Mouse (Mus musculus) hindbrain, embryonic 10.5 days (tissue): ENCODE results near the gene Akap12. TPM values are rescaled to one million over a fixed set of nuclear protein-coding genes. Genes with fewer than 3 reads are reported as not detected.

ENCODE experiments used
- DNase-seq: peaks from one replicate; pipeline ENCODE4 v3.0.0-alpha.2; 2017; ENCODE audit warnings: low spot score
- H3K27ac ChIP-seq: fragments of 300-500 bp; sonication (generic); 2 replicates; pipeline ENCODE4 v1.5.1; 2016; ENCODE audit warnings: mild to moderate bottlenecking, moderate library complexity
- H3K27me3 ChIP-seq: fragments of 300-500 bp; sonication (generic); 2 replicates; pipeline ENCODE4 v1.6.1; 2016; ENCODE audit warnings: mild to moderate bottlenecking; ENCODE audit not compliant: poor library complexity, insufficient read depth, severe bottlenecking
- H3K36me3 ChIP-seq: fragments of 300-500 bp; sonication (generic); 2 replicates; pipeline ENCODE4 v1.6.1; 2016; ENCODE audit warnings: mild to moderate bottlenecking, moderate library complexity
- H3K4me1 ChIP-seq: fragments of 300-500 bp; sonication (generic); replicated peaks from 2 replicates; pipeline ENCODE4 v1.6.1; 2016; ENCODE audit warnings: mild to moderate bottlenecking
- H3K4me3 ChIP-seq: fragments of 300-500 bp; sonication (generic); 2 replicates; pipeline ENCODE4 v1.5.1; 2016; ENCODE audit warnings: mild to moderate bottlenecking, moderate library complexity
- H3K9me3 ChIP-seq: fragments of 300-500 bp; sonication (generic); 2 replicates; pipeline ENCODE4 v1.6.1; 2016; ENCODE audit warnings: mild to moderate bottlenecking, moderate library complexity
- WGBS: fragments of 180-500 bp; shearing (Covaris S2); methylation state at CpG from one replicate; pipeline ENCODE4 v1.1.7; 2016; 5-methylcytosine and 5-hydroxymethylcytosine counted together
- polyA plus RNA-seq: library from polyadenylated mRNA; unstranded; fragments of >200 nt; fragmentation: Nextera tagmentation; extraction: Ambion mirVana; gene quantifications from 2 replicates; pipeline ENCODE4 v1.2.1, GENCODE M21; 2016

Akap12 gene
- polyA plus RNA-seq, 1 experiment from 2014 or later = 45.8 TPM

DNA sequence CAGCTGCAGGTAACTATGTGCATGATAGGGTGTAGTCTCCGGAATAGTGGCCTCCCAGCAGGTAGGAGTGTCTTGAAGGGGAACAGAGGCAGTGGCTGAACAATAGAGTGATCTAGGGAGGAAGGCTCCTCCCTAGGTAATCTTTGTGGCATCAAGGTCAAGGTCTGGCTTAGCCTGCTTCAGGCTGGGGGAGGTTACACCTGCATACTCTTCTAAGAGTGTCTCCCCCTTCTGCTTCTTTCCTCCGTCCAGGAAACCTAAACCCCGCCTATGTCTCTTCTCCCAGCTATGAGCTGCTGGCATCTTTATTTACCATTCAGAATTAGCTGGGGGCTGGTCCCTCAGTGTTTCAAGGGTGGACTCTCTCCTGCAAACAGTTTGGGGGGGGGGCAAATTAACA lies 23.5 kb downstream of the Akap12 start:
- WGBS = 37% methylated on average over 3 of the region's 3 CpGs
- no peak for DNase-seq
- Histone ChIP-seq H3K36me3 (no peaks in the 10 kb centered on the region), H3K27ac (no peak overlapping the region), H3K9me3 (no peaks in the 10 kb centered on the region), H3K4me3 (no peak overlapping the region), H3K27me3 (no peaks in the 10 kb centered on the region), H3K4me1 (peaks cover 9% of the 10 kb centered on the region)

DNA sequence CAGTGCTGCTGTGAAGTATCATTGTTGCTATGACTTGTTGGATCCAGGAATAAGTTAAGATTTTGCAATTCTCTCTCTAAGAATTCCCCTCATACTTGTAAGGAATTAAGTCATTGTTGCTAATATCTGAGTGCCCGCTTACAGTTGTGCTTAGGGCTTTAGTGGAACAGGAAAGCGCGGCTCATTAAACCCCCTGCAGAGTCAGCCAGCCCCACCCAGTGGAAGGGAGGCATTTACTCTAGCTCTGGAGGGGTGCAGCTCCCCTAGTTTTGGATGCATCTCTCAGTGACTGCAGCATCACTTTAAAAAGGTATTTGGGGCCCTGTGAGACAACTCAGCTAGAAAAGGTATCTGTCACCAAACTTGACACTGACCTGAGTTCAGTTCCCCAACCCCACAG lies 24.0 kb downstream of the Akap12 start:
- H3K4me1 ChIP-seq = peaks cover 9% of the 10 kb centered on the region
- no peaks in the 10 kb centered on the region for H3K9me3 ChIP-seq
- no peak for DNase-seq
- no peak overlapping the region for H3K4me3 ChIP-seq
- H3K27me3 ChIP-seq = no peaks in the 10 kb centered on the region
- WGBS = 57% methylated on average over 3 of the region's 3 CpGs
- no peaks in the 10 kb centered on the region for H3K36me3 ChIP-seq
- H3K27ac ChIP-seq = no peak overlapping the region

DNA sequence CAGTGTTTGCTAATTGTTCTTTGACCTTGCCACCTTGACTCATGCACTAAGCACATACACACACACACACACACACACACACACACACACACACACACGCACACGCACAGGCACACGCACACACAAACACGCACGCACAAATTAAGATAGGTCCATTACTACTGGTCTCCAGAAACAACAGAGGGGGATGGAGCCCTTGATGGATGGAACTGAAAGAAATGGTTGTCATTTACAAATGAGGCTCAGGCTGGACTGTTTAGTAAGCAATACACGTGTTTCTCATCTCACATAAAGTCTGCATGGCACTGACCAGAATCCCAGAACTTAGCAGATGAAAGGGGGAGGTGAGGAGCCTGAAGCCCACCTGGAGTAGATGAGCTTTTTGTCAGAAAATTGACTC lies 24.4 kb downstream of the Akap12 start:
- Histone ChIP-seq H3K36me3 (no peaks in the 10 kb centered on the region), H3K9me3 (no peaks in the 10 kb centered on the region), H3K27me3 (no peaks in the 10 kb centered on the region), H3K4me3 (no peak overlapping the region), H3K4me1 (peaks cover 9% of the 10 kb centered on the region), H3K27ac (no peak overlapping the region)
- WGBS = 85% methylated on average over 6 of the region's 6 CpGs
- DNase-seq = no peak

DNA sequence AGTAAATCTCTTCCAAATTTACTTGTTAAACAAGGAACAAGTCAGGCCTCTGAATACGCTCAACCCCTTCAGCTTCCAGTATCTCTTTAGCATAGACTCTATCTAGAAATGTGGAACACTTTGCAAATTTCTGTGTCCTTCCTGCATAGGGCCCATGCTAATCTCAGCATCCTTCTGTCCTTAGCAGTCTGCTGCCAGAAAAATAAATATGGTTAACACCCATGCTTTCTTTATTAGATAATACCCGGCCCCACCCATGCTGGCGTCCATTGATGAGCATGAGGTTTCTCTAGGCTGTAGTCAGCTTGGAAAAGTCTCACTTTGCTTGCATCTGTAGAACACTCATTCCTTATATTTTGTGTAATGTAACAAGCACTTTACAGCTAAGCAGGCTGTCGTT lies 27.2 kb downstream of the Akap12 start:
- Histone ChIP-seq H3K4me3 (no peak overlapping the region), H3K27ac (no peak overlapping the region), H3K36me3 (no peaks in the 10 kb centered on the region), H3K9me3 (no peaks in the 10 kb centered on the region), H3K27me3 (no peaks in the 10 kb centered on the region), H3K4me1 (peaks cover 9% of the 10 kb centered on the region)
- no peak for DNase-seq
- WGBS = 89% methylated on average over 4 of the region's 4 CpGs

DNA sequence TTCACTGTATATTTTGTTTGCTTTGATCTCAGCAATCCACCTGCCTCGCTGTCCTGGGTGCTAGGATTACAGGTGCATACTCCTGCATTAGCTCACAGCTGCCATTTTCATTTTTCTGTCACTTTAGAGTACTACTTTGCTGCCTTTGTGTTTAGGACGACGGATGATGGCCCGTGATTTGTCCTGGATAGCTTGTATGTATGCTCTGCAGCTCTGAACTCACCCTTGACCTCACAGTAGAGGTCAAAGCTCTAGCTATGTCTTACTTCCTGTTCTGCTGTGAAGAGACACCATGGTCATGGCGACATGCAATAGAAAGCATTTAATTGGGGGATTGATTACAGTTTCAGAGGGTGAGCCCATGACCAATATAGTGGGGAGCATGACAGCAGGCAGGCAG lies 37.4 kb downstream of the Akap12 start:
- Histone ChIP-seq H3K36me3 (no peaks in the 10 kb centered on the region), H3K4me3 (no peak overlapping the region), H3K4me1 (peaks cover 10% of the 10 kb centered on the region), H3K27ac (no peak overlapping the region), H3K27me3 (no peaks in the 10 kb centered on the region), H3K9me3 (no peaks in the 10 kb centered on the region)
- WGBS = 71% methylated on average over 5 of the region's 5 CpGs
- DNase-seq = no peak

DNA sequence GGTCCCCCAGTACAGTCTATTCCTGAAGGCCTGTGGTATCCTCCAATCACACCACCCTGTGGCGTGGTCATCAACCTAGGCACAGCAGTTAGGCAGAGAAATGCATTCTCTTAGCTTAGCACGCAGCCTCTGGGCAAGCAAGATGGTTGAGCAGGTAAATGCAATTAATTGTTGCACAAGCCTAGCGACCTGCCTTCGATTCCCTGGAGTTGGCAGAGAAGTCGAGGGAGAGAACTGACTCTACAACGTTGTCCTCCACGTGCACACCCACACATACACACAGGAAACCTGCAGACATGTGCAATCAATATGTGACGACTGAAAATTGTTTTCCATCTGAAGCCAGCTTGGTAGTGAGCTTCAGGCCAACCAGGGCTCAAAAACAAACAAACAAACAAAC lies 57.7 kb downstream of the Akap12 start:
- Histone ChIP-seq H3K27me3 (no peaks in the 10 kb centered on the region), H3K4me1 (no peaks in the 10 kb centered on the region), H3K27ac (no peak overlapping the region), H3K4me3 (no peak overlapping the region), H3K9me3 (0 out of 2 replicates have a peak, but pooled peaks cover 3% of the 10 kb centered on the region), H3K36me3 (no peaks in the 10 kb centered on the region)
- 85% methylated on average over 8 of the region's 8 CpGs for WGBS
- DNase-seq = no peak

GRCm38 (mm10) chr10:4325562-4325961 lies 59.4 kb downstream of the Akap12 start:
- 70% methylated on average over 5 of the region's 5 CpGs for WGBS

GRCm38 (mm10) chr10:4327716-4328115 lies 61.5 kb downstream of the Akap12 start:
- no peak for DNase-seq
- Histone ChIP-seq H3K27ac (no peak overlapping the region), H3K9me3 (0 out of 2 replicates have a peak, but pooled peaks cover 3% of the 10 kb centered on the region), H3K36me3 (no peaks in the 10 kb centered on the region), H3K4me3 (no peak overlapping the region), H3K4me1 (peaks cover 7% of the 10 kb centered on the region), H3K27me3 (no peaks in the 10 kb centered on the region)
- 63% methylated on average over 1 of the region's 1 CpGs for WGBS

More at GRCm38 (mm10) chr10:4325562-4325961, 59.4 kb downstream of the Akap12 start:
- Histone ChIP-seq H3K9me3 (0 out of 2 replicates have a peak, but pooled peaks cover 3% of the 10 kb centered on the region), H3K27ac (no peak overlapping the region), H3K4me3 (no peak overlapping the region), H3K36me3 (no peaks in the 10 kb centered on the region), H3K4me1 (no peaks in the 10 kb centered on the region), H3K27me3 (no peaks in the 10 kb centered on the region)
- no peak for DNase-seq

DNA sequence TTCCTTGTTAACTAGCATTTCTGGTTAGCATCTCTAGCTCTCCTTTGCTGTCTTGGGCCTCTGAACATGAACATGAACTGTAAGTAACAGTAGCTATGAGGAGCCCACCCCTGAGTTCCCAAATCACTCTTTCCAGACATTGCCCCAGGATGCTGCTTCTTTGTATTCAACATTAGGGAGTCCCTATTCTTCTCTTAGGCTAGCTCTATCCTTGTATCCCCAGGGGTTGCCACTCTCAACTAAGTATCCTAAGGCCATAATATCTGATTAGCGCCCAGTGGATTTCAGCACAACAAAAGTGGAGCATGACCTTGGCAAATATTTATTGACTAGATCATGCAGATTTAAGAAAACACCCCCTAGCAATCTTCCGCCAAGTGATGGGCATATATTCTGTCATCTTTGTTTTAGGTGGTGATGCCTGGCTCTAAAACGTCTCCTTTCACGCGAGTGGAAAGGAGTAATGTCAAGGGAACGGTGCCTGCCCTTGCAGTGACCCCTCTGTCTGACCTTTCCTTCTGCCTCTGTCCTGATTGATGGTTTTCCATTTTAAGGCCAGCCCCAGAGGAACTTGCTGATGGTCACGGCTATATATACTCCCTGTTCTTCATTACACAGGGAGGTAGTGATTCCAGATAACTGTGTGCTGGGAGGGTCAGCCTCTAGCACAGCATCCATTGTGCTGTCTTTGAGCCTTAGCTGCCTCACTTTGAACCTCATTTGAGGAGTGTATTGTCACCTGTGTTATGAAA lies 66.2 kb downstream of the Akap12 start:
- no peak overlapping the region for H3K4me3 ChIP-seq
- DNase-seq = peak; percentile 22
- H3K27ac ChIP-seq = peak overlapping the region; percentile 70
- 35% methylated on average over 7 of the region's 7 CpGs for WGBS
- 0 out of 2 replicates have a peak, but pooled peaks cover 3% of the 10 kb centered on the region for H3K9me3 ChIP-seq
- H3K4me1 ChIP-seq = peaks cover 28% of the 10 kb centered on the region
- no peaks in the 10 kb centered on the region for H3K27me3 ChIP-seq
- no peaks in the 10 kb centered on the region for H3K36me3 ChIP-seq

DNA sequence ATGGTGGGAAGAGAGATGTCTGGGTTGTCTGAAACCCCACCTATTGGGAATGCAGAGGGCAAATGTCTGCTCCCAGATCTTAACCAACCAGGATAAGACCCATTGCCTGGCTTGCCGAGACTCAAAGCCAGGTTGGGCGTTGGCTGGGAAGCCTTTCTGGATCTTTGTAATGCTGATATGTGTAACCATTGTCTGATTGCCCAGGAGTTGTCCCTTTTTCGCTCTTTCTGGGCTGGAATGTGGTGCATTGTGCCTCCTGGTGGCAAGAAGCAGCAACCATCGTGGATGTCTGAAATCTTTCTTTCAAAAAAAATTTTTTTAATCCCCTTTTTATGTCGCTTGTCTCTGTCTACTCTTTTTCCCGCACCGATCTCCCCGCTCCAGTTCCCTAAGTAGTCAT lies 67.1 kb downstream of the Akap12 start:
- Histone ChIP-seq H3K4me1 (peaks cover 28% of the 10 kb centered on the region), H3K27ac (peak overlapping the region; percentile 70), H3K4me3 (peak overlapping the region; percentile 48; the same call in 1 of the 2 replicates), H3K27me3 (no peaks in the 10 kb centered on the region), H3K9me3 (no peaks in the 10 kb centered on the region), H3K36me3 (no peaks in the 10 kb centered on the region)
- peak; percentile 56 for DNase-seq
- 10% methylated on average over 8 of the region's 8 CpGs for WGBS

GRCm38 (mm10) chr10:4334039-4334683 lies 68.0 kb downstream of the Akap12 start:
- no peaks in the 10 kb centered on the region for H3K36me3 ChIP-seq
- peaks cover 28% of the 10 kb centered on the region for H3K4me1 ChIP-seq
- peak; percentile 83 for DNase-seq
- 9% methylated on average over 27 of the region's 27 CpGs for WGBS
- peak overlapping the region; percentile 56; the same call in 1 of the 2 replicates for H3K27ac ChIP-seq
- H3K27me3 ChIP-seq = no peaks in the 10 kb centered on the region
- H3K9me3 ChIP-seq = no peaks in the 10 kb centered on the region
- H3K4me3 ChIP-seq = peak overlapping the region; percentile 48

DNA sequence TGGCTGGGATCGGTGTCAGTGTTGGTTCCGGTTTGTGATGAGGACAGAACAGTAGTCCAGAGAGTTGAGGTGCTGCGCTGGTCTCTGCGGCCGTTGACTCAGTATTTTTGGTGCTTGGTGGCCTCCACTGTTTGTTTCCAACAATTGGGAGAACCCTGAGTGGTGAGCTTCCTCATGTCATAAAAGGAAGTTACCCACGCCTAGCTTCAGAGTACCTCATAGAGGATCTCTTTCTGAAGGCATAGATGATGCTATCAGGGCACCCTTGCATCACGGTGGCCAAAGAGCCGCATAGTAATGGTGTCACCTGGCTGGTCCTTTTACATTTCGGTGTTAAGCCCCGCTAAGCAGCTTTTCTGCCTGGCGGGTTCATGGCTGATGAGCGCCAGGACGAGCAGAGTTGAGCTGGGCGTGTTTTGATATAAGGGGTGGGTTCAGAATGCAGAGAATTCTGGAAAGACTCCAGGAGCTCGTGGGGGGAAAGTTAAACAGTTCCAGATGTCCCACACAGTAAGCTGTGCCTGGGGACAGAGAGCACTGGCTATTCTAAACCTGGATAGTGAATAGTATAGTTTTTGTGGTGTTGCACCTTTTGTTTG lies 72.8 kb downstream of the Akap12 start:
- H3K4me1 ChIP-seq = peaks cover 21% of the 10 kb centered on the region
- no peak overlapping the region for H3K4me3 ChIP-seq
- no peaks in the 10 kb centered on the region for H3K27me3 ChIP-seq
- H3K9me3 ChIP-seq = no peaks in the 10 kb centered on the region
- DNase-seq = peak; percentile 26
- 66% methylated on average over 15 of the region's 15 CpGs for WGBS
- H3K36me3 ChIP-seq = no peaks in the 10 kb centered on the region
- H3K27ac ChIP-seq = no peak overlapping the region

GRCm38 (mm10) chr10:4341430-4341829 lies 75.2 kb downstream of the Akap12 start:
- H3K4me1 ChIP-seq = peaks cover 14% of the 10 kb centered on the region
- no peaks in the 10 kb centered on the region for H3K27me3 ChIP-seq
- H3K9me3 ChIP-seq = no peaks in the 10 kb centered on the region
- H3K36me3 ChIP-seq = no peaks in the 10 kb centered on the region
- H3K27ac ChIP-seq = peak overlapping the region; percentile 50; the same call in 1 of the 2 replicates
- WGBS = 12% methylated on average over 2 of the region's 2 CpGs
- no peak overlapping the region for H3K4me3 ChIP-seq
- peak; percentile 52 for DNase-seq
